Mouse (Mus musculus) lung, postnatal 0 days (tissue): ENCODE data around the gene Ankrd2.

Experiments
- CTCF ChIP-seq: IDR thresholded peaks from 2 replicates; pipeline ENCODE4 v1.5.1; 2016; ENCODE audit warnings: antibody characterized with exemption, mild to moderate bottlenecking
- EP300 ChIP-seq: IDR thresholded peaks from 2 replicates; pipeline ENCODE4 v1.6.1; 2016; ENCODE audit warnings: antibody characterized with exemption, mild to moderate bottlenecking, control low read depth

DNA sequence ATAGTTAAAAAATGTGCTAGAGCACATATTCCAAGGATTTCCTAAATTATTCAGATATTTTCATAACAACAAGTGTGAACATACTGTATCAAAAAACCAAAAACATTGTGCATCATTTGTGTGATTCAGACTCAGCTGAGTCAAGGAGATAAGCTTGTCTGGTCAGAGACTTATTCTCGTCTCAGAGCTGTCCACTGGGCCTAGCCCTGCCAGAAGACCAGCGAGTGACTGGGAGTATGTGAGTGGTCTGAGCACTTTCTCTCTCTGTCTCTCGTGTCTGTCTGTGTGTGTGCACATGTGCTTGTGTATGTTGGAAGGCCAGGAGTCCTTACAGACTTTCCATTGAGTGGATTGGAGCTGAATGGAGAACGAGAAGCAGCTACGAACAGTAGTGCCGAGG lies 20.8 kb upstream of the Ankrd2 start:
- TF ChIP-seq CTCF = no peak
- TF ChIP-seq EP300 = no peak
